Mouse (Mus musculus) urinary bladder, postnatal 14 days (tissue): ENCODE results near the gene Dnal4.

Experiments
- DNase-seq: peaks from one replicate; pipeline ENCODE4 v3.0.0; 2021; ENCODE audit warnings: low spot score

Dnal4 gene

GRCm38 (mm10) chr15:79763601-79764246 is 13.9 kb downstream of the Dnal4 start:
- peak; percentile 30 for DNase-seq

- no peak for DNase-seq
Measured at GRCm38 (mm10) chr15:79763001-79763400, 14.6 kb downstream of the Dnal4 start.

- DNase-seq: no peak
Measured at GRCm38 (mm10) chr15:79760956-79761355, 16.7 kb downstream of the Dnal4 start.

GRCm38 (mm10) chr15:79757118-79757517 is 20.5 kb downstream of the Dnal4 start:
- no peak for DNase-seq

- no peak for DNase-seq
Measured at GRCm38 (mm10) chr15:79755977-79756625, 21.5 kb downstream of the Dnal4 start.

- DNase-seq: no peak
Measured at GRCm38 (mm10) chr15:79755176-79755575, 22.5 kb downstream of the Dnal4 start.

GRCm38 (mm10) chr15:79753873-79754272 is 23.8 kb downstream of the Dnal4 start:
- DNase-seq: no peak

- DNase-seq: no peak
Measured at GRCm38 (mm10) chr15:79753420-79753752, 24.3 kb downstream of the Dnal4 start.

GRCm38 (mm10) chr15:79752742-79753419 is 24.8 kb downstream of the Dnal4 start:
- peak; percentile 77 for DNase-seq

GRCm38 (mm10) chr15:79751772-79752171 is 25.9 kb downstream of the Dnal4 start:
- DNase-seq: no peak

GRCm38 (mm10) chr15:79750266-79750665 is 27.4 kb downstream of the Dnal4 start:
- DNase-seq: no peak

GRCm38 (mm10) chr15:79749162-79749561 is 28.5 kb downstream of the Dnal4 start:
- DNase-seq: no peak

GRCm38 (mm10) chr15:79747998-79748397 is 29.7 kb downstream of the Dnal4 start:
- no peak for DNase-seq

- no peak for DNase-seq
Measured at GRCm38 (mm10) chr15:79745883-79746282, 31.8 kb downstream of the Dnal4 start.

- DNase-seq: no peak
Measured at GRCm38 (mm10) chr15:79745312-79745711, 32.3 kb downstream of the Dnal4 start.

GRCm38 (mm10) chr15:79744742-79745141 is 32.9 kb downstream of the Dnal4 start:
- no peak for DNase-seq

- no peak for DNase-seq
Measured at GRCm38 (mm10) chr15:79744001-79744400, 33.6 kb downstream of the Dnal4 start.

- no peak for DNase-seq
Measured at GRCm38 (mm10) chr15:79742706-79743023, 35.0 kb downstream of the Dnal4 start.

GRCm38 (mm10) chr15:79741921-79742705 is 35.5 kb downstream of the Dnal4 start, which contains the start of gene Sun2:
Gene Sun2 (minus strand): TSS chr15:79742536.
- DNase-seq: peak; percentile 94

- DNase-seq: peak; percentile 66
Measured at GRCm38 (mm10) chr15:79741173-79741858, 36.3 kb downstream of the Dnal4 start.

- DNase-seq: no peak
Measured at GRCm38 (mm10) chr15:79740739-79741138, 36.9 kb downstream of the Dnal4 start.

- DNase-seq: no peak
Measured at GRCm38 (mm10) chr15:79734311-79734710, 43.3 kb downstream of the Dnal4 start.
